Mouse (Mus musculus): ENCODE measurements around the gene Atrn.

Gene Atrn

DNA sequence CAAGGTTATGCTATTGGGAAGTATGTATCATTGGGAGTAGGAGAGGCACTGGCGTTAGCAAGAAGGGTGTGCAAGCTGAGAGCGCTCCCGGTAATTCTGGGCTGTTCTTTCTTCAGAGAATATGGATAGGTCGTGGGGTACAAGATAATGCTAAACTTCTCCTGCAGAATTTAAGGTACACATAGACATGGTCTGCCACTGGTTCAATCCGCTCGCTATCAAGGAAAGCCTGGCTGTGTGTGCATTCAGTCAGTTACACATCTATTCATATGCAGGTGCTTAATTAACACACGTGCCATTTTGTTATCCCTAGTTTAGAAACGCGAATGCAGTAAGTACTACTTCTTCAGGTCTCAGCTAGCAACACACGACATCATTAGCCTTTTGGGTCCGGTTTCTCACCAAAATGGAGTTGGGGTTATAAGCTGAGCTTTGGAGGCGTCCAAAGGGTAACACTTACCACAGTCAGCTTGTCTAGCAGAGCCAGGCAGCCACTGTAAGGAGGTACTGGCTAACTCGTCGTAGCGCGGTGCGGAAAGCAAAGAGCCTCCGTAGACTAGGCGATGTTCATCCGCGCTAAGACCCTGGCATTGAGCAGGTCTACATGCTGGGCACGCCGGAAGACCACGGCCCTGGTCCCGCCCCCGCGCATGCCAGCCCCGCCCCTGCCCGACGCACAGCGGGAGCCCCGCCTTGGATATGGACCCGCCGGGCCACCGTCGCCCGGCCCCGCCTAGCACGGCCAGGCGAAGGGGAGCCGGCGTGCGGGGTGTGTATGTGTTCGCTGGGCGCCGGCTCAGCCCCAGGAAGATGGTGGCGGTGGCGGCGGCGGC, at the start of gene Atrn, which contains the start of gene 4930402H24Rik:
TSS of gene Atrn (plus strand) at position 745 of the 833 bp plus-strand sequence.
TSS of gene 4930402H24Rik (minus strand) at position 656 of the 833 bp plus-strand sequence.
- DNase-seq (ENCODE audit: low spot score) = peak; percentile 95

DNA sequence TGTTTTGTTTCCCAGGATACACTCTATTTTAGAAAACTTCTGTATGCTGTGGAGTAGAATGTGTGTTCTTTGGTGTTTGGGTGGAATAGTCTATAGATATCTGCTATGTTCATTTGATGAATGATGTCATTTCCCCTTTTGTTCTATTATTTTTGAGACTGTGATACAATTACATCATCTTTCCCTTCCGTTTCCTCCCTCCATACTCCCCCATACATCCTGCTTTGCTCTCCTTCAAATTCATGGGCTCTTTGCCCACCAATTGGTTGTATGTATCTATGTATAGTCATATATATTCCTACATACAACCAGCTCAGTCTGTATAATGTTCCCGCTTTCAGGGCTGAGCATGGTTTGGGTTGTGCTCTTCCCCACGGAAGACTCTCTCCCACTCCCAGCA, 44.2 kb upstream of the Atrn start:
- no peak for DNase-seq (ENCODE audit: low spot score)

DNA sequence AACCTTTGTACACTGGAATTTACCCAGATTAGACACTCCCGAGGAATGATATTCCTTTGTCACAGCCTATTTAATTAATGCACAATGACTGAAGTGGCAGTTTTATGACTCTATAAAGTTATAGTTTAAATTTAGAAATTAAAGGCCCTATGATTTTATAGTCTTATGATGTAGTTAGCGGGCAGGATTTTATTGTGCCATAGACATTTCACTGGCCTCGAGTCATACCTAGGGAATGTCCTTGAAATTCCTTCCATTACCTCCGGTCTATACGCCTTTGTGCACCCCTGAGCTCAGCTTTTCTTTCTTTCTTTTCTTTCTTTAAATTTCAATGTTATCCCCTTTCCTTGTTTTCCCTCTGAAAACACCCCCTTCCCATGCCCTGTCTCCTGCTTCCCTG, 35.4 kb upstream of the Atrn start:
- DNase-seq (ENCODE audit: low spot score) = no peak

DNA sequence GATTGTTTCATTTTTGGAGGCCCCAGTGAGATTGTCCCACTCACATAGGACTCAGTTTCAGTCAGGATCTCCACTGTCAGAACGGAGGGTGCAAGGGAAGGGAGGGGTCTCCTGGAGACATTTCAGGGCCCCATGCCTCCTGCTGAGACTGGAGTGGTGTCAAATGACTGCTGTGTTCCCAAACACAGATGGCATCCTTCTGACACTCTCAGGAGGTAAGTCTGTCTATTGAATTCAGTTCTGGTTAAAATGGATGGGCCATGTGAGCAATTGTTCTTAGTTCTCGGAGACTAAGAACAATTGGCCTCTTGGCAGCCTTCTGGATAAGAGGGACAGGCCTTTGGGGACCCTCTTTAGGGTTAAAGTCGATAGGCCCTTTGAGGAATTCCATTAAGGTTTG, 28.9 kb upstream of the Atrn start:
- no peak for DNase-seq (ENCODE audit: low spot score)

DNA sequence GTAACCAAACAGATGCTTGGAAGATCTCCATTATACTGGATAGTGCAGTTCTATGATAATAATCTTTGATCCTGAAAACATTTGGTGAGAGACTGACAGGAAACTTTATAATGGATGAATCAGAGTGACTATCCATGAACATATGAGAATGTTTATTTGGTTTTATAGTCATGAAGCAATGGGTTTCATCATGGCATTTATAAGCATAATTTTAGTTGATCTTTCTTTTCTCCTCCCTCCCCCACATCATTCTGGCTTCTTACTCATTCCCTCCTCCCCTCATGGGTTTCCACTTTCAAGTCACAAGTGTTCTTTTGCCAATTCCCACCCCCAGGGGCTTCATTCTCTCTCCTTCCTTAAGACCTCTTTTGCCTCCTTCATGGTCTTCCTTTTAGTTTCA, 19.3 kb upstream of the Atrn start:
- no peak for DNase-seq (ENCODE audit: low spot score)

DNA sequence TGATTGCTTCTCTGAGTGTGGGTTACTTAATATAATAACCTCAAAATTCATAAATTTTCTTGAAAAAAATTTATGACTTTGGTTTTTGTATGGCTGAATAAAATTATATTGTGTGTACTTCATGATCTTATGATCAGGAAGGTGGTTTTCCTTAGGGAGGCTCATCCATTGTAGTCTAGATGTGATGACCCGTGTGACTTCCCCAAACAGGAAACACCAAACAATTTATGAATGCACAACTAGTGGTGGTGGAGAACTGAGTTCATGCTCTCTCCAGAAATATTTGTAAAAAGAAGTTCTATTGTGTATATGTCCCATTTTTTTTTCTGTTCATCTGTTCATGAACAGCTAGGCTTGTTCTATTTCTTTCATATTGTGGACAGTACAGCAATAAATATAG, 18.8 kb upstream of the Atrn start:
- DNase-seq (ENCODE audit: low spot score) = no peak

DNA sequence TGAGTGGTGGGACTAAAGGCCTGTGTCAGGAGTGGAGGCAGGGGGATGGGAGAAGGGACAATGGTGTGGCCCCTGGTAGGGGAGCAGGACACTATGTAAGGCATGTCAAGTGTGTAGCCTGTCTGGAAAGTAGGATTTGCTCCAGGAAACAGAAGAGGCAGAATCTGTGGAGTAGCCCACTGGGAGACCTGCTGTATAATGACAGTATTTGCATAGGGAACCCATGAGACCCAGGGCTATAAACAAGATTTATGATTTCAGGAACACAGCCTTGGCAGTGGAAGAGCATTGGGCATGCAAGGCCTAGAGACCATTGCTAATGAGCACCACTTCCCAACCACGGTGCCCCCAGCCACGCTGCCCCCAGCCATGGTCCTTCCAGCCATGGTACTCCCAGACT, 9.4 kb upstream of the Atrn start:
- DNase-seq (ENCODE audit: low spot score) = no peak

DNA sequence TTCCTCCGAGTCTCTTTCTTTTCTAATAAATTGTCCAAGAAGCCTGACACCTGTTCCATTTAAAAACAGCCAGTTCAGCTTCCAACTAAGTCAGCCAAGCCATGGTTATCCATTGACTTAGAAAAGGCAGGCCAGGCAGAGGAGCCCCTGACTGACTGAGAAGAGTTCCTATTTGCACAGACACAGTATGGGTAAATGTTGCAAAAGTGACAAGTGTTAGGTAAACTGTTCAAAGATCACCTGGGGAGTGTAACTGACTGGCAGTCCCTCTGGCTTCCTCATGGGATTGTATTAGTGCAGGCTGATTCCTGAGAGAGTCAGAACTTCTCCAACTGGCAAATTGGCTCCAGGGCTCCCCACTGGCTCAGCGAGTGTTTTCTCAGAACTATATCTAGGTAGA, 8.4 kb upstream of the Atrn start:
- DNase-seq (ENCODE audit: low spot score) = no peak

DNA sequence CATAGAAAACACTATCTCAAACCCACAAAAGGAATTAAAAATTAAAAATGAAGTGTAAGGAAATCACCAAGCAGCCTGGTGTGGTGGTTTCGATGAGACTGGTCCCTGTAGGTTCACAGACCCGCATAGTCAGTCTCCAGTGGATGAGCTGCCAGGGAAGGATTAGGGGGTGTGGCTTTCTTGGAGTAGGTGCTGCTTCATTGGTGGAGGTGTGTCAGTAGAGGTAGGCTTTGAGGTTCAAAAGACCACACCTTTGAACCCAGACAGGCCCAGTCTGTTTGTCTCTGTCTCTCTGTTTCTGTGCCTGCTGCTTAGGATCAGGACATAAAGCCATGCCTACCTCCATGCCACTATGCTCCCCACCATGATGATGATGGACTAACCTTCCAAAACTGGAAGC, 7.5 kb upstream of the Atrn start:
- DNase-seq (ENCODE audit: low spot score) = no peak

DNA sequence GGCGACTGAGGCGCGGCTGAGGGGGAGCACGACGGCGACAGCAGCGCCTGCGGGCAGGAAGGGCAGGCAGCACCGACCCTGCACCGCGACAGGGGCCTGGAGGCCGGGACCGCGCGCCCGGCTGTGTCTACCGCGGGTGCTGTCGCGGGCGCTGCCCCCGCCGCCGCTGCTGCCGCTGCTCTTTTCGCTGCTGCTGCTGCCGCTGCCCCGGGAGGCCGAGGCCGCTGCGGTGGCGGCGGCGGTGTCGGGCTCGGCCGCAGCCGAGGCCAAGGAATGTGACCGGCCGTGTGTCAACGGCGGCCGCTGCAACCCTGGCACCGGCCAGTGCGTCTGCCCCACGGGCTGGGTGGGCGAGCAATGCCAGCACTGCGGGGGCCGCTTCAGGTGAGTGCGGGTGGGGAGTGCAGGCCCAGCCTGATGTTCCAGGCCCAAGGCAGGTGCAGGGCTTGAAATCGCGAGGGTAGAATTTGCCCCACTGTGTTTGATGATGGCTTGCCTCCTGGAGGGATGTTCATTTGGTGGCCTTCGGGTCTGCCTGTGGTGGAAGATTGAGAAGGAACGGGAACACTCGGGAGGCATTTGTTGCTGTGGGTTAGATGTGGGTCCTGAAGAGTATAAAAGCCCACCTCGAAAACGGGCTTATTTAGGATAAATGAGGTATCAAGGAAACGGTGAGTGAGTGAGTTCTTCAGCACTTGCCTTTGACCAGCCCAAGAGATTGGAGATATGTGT, 455 bp downstream of the Atrn start:
- DNase-seq (ENCODE audit: low spot score) = no peak

DNA sequence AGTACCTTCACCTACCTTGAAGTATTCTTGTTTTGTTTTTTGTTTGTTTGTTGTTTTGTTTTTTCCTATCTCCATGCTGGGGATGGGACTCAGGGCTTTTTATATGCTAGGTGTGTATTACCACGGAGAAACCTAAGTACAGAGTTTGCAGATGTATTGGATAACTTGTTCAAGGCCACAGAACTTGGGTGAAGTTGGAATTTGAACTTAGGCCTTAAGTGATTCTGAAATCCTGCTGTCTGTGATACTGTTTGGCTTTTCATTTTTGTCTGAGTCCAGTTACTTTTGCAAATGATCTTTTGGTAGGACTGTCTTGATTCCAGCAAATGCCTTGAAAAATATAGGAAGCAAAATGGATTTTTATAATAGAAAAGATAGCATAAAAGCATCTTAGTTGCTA, 5.4 kb downstream of the Atrn start:
- DNase-seq (ENCODE audit: low spot score) = no peak

DNA sequence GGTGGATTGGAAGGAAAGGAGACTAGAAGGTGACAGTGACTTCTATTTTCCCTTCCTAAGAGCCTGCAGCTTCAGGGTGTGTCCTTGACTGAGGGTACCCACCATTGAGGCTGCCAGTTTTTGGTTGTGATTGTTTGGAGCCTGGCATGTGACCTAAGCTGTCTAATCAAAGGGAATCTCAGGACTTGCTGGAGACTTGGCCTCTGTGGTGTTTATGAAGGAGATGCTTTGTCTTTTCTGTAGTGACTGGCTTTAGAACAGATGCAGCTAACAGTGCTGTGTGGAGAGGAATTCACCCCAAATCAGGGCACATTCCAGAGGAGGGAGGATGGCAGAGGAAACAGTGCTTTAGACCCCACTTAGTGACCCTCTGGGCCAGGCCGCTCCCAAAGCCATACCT, 8.6 kb downstream of the Atrn start:
- DNase-seq (ENCODE audit: low spot score) = no peak

DNA sequence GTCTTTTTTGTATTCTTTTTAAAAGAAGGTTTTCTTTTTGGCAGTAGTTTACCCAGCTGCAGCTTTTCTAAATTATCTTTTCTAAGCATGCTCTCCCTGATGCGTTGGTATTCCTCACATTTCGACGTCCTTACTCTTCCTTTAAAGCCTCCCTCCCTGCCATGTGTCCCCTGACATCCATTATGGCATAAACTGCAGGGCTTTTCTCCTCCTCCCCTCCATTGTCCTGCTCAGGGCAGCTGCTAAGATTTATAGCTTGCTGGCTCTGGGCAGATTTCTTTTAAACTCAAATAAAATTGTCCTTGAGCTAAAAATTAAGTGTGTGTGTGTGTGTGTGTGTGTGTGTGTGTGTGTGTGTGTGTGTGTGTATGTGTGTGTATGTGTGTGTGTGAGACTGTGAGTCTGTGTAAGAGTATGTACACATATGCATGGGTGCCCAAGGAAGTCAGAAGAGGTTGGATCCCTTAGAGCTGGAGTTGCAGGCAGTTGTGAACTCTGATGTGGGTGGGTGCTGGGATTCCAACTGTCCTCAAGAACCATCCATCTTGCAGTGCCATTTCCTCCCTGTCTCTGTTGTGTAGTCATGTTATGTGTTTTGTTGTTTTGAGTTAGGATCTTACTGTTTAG, 10.3 kb downstream of the Atrn start:
- no peak for DNase-seq (ENCODE audit: low spot score)

DNA sequence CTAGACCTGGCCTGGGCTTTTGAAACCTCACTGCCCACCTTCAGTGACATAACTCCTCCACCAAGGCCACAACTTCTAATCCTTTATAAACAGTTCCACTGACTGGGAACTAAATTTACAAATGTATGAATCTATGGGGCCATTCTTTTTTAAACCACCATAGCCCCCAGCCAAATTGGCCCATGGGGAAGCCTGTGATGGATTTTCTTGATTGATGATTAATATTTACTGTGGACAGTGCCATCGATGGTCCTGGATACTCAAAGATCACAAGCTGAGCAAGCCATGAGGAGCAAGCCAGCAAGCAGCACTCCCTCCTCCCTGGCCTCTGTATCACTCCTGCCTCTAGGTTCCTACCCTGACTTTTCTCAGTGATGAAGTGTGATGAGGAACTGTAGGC, 11.4 kb downstream of the Atrn start:
- no peak for DNase-seq (ENCODE audit: low spot score)

DNA sequence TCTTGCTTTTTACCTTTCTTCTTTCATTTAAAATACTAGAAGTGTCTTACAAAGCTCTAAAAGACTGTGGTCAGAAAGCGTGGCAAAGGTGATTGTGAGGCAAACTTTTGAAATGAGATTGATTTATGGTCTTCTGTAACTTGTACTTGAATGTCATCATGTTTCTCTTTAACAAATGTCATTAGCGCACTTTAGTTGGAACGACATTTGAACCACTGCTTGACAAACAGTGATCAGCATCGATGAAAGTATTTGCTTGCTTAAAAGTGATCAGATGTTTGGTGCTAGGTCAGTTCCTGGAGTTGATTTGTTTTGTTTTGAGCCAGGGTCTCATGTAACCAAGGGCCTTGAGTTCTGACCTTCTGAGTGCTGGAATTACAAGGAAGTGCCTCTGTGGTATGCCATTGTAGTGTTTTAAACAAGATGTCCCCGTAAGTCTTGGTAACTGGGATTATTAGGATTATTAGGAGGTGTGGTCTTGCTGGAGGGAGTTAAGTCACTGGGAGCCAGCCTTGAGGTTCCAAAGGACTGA, 12.8 kb downstream of the Atrn start:
- DNase-seq (ENCODE audit: low spot score) = no peak

DNA sequence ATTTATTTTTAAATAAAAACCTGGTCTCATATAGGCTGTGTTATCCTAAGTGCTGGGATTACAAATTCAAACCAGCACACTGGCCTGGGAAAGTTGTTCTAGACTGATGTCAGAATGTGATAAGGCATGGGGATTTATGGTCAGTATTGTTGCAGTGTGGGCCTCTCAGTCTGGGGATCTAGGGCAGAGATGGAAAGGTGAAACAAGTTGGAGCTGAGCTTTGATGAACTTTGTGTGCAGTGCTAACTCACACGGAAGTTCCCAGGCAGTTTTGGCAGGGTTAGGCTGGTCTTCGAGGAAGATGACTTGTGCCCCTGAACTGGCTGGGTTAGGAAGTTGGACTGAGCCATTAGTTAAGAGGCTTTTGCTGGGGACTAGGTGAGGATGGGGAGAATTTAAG, 18.7 kb downstream of the Atrn start:
- no peak for DNase-seq (ENCODE audit: low spot score)

DNA sequence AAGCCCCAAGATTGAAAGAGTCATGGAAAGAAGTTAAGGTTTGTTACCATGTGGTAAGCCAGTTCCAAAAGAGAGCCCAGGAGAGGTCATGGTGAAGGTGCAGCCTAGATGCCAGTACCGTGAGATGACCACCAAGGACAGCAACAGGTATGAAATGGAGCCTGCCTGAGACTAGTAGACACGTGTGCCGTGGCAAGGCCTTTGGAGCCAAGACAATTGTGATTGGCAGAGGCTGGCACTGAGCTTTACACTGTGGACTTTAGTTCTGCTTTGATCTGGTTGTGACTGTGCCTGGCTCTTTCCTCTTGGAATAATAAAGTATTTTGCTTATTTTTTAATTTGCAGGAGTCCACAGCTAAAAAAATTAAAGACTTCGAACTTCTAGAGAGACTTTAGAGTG, 21.7 kb downstream of the Atrn start:
- no peak for DNase-seq (ENCODE audit: low spot score)

DNA sequence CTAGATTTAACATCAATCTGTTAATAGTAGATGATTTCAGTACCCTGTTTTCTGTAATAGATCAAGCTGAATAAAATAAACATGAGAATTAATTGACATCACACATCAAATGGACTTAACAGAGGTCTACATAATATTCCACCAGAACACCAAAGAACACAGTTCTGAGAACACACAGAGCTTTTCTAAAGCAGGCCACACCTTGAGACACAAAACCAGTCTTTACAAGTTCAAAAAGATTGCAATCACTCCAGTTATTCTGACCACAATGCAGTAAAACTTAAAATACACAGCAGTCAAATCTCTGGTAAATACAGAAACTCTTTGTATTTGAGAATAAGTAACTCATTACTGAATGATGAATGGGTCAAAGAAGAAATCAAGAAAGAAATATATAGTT, 22.2 kb downstream of the Atrn start:
- no peak for DNase-seq (ENCODE audit: low spot score)

DNA sequence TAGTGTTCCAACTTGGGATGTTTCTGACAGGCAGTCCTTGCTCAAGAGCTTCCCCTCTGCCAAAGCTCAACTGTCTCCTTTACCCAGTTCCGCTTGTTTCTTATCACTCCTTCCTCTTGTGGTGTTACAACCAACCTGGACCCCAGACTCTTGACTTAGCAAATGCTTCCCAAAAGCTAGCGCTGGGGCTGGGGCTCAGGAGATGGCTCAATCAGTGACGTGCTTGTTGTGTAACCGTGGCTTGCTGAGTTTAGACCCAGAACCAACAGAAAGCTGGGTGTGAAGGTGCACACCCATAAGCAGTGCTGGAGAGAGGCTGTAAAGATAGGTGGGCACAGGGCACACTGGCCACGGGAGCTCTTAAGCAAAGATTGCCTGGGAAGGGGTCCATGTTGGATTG, 23.7 kb downstream of the Atrn start:
- DNase-seq (ENCODE audit: low spot score) = no peak

DNA sequence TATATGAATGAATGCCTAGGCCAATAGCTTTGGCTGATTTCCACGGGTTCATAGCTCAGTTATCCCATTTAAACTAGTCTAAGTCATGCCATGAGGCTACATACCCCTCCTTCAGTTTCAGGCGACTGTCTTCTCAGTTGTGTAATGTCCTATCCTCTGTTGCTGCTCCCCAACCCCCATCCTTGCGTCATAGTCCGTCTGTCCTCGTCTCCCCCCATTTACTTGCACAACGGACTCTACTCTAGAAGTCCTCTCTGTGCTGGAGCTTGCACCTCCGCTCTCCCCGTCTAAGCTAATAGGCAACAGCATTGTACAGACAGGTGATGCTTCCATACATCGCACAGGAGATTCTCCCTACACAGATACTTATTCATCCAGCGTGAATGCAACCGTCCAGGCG, 26.6 kb downstream of the Atrn start:
- DNase-seq (ENCODE audit: low spot score) = no peak

DNA sequence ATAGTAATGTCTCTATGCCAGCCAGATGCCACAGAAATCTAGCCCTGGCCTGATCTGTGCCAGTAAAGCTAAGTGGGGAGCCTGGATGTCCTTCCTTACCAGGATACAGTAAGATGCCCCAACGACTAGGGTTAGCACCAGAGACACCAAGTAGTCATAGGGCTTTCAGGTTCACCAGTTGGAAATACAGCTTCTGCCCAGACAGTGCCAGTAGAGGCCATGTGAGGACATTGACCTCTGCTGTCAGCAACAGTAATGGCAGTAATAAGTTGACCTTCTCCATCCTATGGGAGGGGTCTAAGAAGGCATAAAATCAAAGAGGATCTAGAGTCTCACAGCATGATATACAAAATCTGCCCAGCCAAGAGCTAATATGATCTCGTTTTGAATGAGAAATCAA, 43.5 kb downstream of the Atrn start:
- DNase-seq (ENCODE audit: low spot score) = no peak

DNA sequence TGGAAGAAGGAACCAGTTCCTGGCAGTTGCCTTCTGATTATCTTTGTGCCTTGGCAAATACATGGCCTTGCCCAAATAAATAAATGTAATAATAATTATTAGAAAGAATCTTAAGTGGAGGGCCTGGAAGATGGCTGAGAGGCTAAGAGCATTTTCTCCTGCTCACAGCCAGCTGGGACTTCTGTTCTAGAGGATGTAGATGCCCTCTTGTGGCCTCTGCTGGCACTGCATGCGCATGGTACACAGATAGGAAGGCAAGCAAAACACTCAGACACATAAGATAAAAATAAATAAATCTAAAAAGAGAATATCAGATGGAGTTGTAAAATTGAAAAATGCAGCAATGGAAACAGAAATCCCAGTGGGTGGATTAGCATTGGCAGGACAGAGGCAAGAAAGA, 44.3 kb downstream of the Atrn start:
- peak; percentile 88 for DNase-seq (ENCODE audit: low spot score)

DNA sequence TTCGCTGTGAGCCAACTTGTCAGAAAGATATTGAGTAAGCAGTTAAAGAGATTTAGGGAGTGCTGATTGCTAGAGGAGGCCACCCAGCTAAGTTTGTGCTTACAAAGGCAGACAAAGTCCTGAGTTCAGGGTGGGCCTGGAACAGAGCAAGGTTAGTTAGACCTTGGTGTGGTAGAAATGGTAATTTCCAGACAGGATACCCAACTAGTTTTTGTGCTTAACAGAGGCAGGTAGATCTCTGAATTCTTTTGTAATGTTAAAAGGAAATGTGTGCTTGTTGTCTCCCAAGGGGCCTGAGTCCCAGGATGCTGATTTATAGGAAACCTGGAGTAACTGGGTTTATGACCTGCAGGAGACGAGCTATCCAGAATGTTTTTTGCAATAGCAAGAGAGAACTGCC, 52.6 kb downstream of the Atrn start:
- no peak for DNase-seq (ENCODE audit: low spot score)

Measured in retina, embryonic 14.5 days (tissue).